Mouse (Mus musculus) bone marrow macrophage, adult 2 months (primary cell): ENCODE data around the gene Map3k19. TPM values are rescaled to one million over a fixed set of nuclear protein-coding genes. Genes with fewer than 3 reads are reported as not detected.

Experiments used
- H3K27ac ChIP-seq: 2 replicates; pipeline ENCODE4 v1.5.1; 2012; ENCODE audit warnings: low read depth, low read length; ENCODE audit not compliant: insufficient read depth
- H3K4me1 ChIP-seq: 2 replicates; pipeline ENCODE4 v1.6.1; 2012; ENCODE audit warnings: low read length; ENCODE audit not compliant: control insufficient read depth, insufficient read depth
- H3K4me3 ChIP-seq: 2 replicates; pipeline ENCODE4 v1.5.1; 2012; ENCODE audit warnings: mild to moderate bottlenecking, low read length, moderate library complexity; ENCODE audit not compliant: insufficient read depth
- CTCF ChIP-seq: IDR thresholded peaks from 2 replicates; pipeline ENCODE4 v1.5.1; 2012; ENCODE audit warnings: low read depth, mild to moderate bottlenecking, low read length, moderate library complexity
- POLR2A ChIP-seq: IDR thresholded peaks from 2 replicates; pipeline ENCODE4 v1.6.1; 2012; ENCODE audit warnings: mild to moderate bottlenecking, low read depth, low read length, borderline replicate concordance
- polyA plus RNA-seq: library from polyadenylated mRNA; stranded (reverse); fragments of >200 nt; gene quantifications from 2 replicates; pipeline ENCODE4 v1.2.4, GENCODE M21; 2012; ENCODE audit not compliant: missing spikeins, insufficient read depth, insufficient read length

The Map3k19 gene
- not detected in 2 replicates for polyA plus RNA-seq

GRCm38 (mm10) chr1:127854486-127855222 lies at the start of gene Map3k19:
Gene Map3k19 (minus strand): TSS chr1:127855031.
- TF ChIP-seq CTCF (no peak), POLR2A (no peak)
- no peak within 1 kb of the TSS for H3K27ac ChIP-seq
- H3K4me3 ChIP-seq = no peak within 1 kb of the TSS

DNA sequence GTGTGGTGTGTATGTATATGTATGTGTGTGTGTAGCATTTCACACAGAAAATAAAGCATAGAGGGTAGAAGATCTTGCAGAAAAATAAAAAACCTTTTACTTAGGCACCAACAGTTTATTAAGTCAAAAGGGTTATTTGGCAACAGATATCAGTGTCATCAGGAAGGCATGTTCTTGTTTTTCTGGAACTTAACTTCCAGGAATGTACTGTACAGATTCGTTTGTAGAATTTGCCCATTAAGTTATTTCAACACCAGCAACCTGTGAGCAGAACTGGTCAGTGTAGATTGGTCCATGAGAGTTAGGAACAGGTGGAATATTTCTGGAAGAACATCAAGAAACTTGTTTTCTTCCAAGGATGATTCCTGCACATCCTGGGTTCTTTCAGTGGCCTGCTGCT lies 44.6 kb upstream of the Map3k19 start:
- TF ChIP-seq POLR2A (no peak), CTCF (no peak)
- H3K4me1 ChIP-seq = peaks cover 11% of the 10 kb centered on the region
- H3K27ac ChIP-seq = peak overlapping the region; percentile 81
- no peak overlapping the region for H3K4me3 ChIP-seq

More at GRCm38 (mm10) chr1:127854486-127855222, at the start of gene Map3k19:
- peaks cover 15% of the 10 kb centered on the region for H3K4me1 ChIP-seq

DNA sequence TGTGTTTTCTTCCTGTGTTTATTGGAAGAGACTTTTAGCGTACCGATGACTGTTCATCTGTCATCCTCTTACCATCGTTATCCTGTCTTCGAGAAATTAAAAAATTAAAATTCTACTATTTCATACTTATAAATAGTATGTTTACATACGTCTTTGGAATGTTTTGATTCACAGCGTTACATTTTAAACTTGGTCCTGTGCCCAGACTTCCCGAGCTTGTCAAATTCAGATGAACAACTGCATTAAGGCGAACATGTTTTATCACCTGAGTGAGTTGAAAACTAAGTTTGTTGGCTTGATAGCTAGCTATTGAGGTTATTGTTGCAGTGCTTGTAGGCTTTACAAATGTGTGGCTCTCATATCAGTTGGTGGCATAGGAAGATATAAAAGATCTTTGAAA lies 14.4 kb upstream of the Map3k19 start:
- Histone ChIP-seq H3K4me3 (peak overlapping the region; percentile 97), H3K4me1 (peaks cover 7% of the 10 kb centered on the region), H3K27ac (no peak overlapping the region)
- TF ChIP-seq POLR2A (no peak), CTCF (no peak)

DNA sequence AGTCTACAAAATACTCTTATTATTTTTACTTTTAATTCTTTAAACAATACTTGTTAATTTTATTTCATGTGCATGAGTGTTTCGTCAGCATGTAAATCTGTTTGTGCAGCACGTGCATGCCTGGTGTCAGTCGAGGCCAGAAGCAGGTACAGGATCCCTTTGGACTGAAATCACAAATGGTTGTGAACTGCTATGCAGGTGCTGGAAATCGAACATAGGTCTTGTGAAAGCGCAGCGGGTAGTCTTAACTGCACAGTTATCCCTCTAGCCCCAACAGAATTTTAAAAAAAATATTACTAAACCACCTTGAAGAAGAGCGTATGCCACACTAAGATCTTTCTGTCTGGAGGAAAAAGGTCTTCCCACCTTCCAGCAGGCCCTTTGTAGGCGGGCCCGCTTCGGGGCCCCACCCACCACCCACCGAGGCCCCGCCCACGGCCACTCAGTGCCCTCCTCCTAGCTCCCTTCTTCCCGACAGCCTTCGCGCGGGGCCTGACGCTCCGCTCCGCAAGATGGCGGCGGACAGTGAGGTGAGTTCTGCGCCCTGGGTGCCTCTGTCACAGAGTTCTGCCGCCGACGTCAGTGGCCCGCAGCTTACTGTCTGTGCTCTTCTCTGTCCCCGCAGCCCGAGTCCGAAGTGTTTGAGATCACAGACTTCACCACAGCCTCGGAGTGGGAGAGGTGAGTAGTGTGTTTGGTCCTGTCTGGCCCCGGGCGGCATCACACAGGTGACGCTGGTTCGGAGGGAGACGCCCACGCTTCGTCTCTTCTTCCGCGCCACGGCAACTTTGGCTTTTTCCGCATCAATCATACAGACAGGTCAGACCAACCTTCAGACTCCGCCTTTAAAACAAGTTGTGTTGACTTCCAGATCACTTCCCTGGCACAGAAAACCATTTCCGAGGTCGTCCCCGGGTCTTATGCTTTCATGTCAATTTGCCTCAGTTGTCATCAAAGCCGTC lies 13.8 kb upstream of the Map3k19 start, which contains the start of gene Rab3gap1:
Rab3gap1 (plus strand) TSS at position 474 of the 962 bp plus-strand sequence.
- peak within 1 kb of the TSS; percentile 97 for H3K4me3 ChIP-seq
- peak within 1 kb of the TSS; percentile 36; the same call in 1 of the 2 replicates for H3K27ac ChIP-seq
- no peak for TF ChIP-seq CTCF
- TF ChIP-seq POLR2A = peak; percentile 60; the same call in 1 of the 2 replicates
- peaks cover 7% of the 10 kb centered on the region for H3K4me1 ChIP-seq

DNA sequence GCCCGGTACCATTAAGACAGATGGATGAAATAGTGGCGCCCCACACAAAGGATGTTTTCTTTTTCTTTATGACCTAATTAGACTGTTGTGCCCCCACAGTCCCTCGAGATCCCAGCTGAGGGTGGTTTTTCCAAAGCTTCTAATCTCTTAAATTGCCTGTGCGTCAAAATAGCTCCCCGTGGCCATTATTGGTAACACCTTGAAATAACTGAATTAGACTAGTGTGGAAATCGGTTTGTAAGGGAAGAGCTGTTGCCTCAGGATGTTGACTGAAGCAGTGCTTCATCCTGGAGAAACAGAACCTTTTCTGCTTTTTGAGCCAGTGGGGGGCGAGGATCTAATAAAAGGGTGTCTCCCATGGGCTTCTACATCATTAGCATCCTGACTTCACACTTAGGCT lies 9.0 kb upstream of the Map3k19 start:
- Histone ChIP-seq H3K4me3 (no peak overlapping the region), H3K27ac (no peak overlapping the region), H3K4me1 (0 out of 2 replicates have a peak, but pooled peaks cover 2% of the 10 kb centered on the region)
- TF ChIP-seq POLR2A = no peak
- TF ChIP-seq CTCF = no peak

DNA sequence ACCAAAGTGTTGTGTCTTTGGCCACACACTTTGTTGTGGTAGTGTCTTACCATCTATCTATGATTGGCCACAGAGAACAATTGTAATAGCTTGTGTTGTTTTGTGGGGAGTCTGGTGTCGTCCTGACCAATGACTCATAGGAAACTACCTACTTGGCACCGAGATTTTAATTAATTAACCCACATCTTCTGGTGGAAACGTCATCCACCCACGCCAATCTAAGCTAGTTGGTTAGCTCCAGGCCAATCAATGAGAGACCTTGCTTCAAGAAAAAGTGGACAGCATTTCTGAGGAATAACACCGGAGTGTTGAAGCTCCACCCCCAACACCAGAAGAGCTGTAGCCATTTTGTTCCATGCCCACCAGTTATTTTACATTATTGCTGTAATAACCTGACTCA lies 7.1 kb upstream of the Map3k19 start:
- no peak overlapping the region for H3K27ac ChIP-seq
- H3K4me3 ChIP-seq = no peak overlapping the region
- no peak for TF ChIP-seq CTCF
- 0 out of 2 replicates have a peak, but pooled peaks cover 2% of the 10 kb centered on the region for H3K4me1 ChIP-seq

DNA sequence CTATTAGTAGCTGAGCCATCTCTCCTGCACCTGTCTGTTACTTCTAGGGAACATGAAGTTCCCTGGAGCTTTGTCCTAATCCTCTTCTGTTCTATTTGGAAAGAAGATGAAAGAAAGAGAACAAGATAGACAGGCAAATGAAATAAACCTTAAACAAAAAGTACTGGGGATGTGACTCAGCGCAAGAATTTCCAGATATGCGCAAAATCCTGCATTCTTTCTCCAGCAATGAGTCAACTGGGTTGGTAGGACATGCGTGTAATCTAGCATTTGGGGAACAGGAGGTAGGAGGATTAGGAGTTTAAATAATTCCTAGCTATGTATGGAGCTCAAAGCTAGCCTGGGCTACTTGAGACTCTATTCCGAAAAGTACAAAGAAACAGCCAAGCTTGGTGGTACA lies 5.7 kb upstream of the Map3k19 start:
- Histone ChIP-seq H3K27ac (no peak overlapping the region), H3K4me1 (0 out of 2 replicates have a peak, but pooled peaks cover 6% of the 10 kb centered on the region), H3K4me3 (no peak overlapping the region)
- TF ChIP-seq POLR2A (no peak), CTCF (no peak)

DNA sequence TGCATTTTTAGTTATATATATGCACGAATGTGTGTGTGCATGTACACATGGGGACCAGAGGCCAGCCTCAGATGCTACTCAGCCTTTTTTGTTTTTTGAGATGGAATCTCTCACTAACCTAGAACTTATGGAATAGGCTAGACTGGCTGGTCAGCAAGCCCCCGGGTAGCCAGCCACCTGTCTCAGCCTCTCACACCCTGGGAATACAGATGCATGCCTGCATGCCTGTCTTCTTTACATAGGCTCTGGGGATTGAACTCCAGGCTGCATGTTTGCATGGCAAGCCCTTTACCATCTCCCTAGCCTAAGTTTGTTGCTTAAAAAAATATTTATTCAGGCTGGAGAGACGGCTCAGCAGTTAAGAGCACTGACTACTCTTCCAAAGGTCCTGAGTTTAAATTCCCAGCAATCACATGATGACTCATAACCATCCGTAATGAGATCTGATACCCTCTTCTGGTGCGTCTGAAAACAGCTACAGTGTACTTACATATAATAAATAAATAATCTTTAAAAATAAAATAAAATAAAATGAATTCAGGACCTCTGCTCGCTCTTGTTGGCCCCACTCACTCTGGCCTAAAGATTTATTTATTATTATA lies 5.1 kb upstream of the Map3k19 start:
- Histone ChIP-seq H3K4me3 (no peak overlapping the region), H3K27ac (no peak overlapping the region), H3K4me1 (peaks cover 8% of the 10 kb centered on the region; the same call in 1 of the 2 replicates)
- TF ChIP-seq POLR2A (no peak), CTCF (no peak)

GRCm38 (mm10) chr1:127858945-127859648 lies 4.3 kb upstream of the Map3k19 start:
- Histone ChIP-seq H3K4me3 (no peak overlapping the region), H3K27ac (0 out of 2 replicates have a peak overlapping the region, but pooled peaks have one; percentile 4), H3K4me1 (peaks cover 8% of the 10 kb centered on the region; the same call in 1 of the 2 replicates)
- TF ChIP-seq POLR2A (no peak), CTCF (no peak)
